Mouse (Mus musculus) kidney, embryonic 15.5 days (tissue): ENCODE data around the gene Ildr1. TPM values are rescaled to one million over a fixed set of nuclear protein-coding genes. Genes with fewer than 3 reads are reported as not detected.

Experiments
- ATAC-seq: fragments of 200-750 bp; cut with Nextera tagmentation; replicated peaks from 2 replicates; pipeline ENCODE4 v1.8.0; 2017; ENCODE audit warnings: moderate TSS enrichment; ENCODE audit not compliant: low FRiP score
- H3K27ac ChIP-seq: fragments of 300-500 bp; sonication (generic); 2 replicates; pipeline ENCODE4 v1.5.1; 2015; ENCODE audit warnings: mild to moderate bottlenecking, inconsistent platforms
- H3K27me3 ChIP-seq: fragments of 300-500 bp; sonication (generic); 2 replicates; pipeline ENCODE4 v1.6.1; 2015; ENCODE audit warnings: inconsistent platforms
- H3K36me3 ChIP-seq: fragments of 300-500 bp; sonication (generic); 2 replicates; pipeline ENCODE4 v1.6.1; 2015; ENCODE audit warnings: inconsistent platforms
- H3K4me1 ChIP-seq: fragments of 300-500 bp; sonication (generic); 2 replicates; pipeline ENCODE4 v1.6.1; 2015; ENCODE audit warnings: inconsistent platforms
- H3K4me2 ChIP-seq: fragments of 300-500 bp; sonication (generic); 2 replicates; pipeline ENCODE4 v1.6.1; 2015; ENCODE audit warnings: moderate library complexity, mild to moderate bottlenecking, inconsistent platforms
- H3K4me3 ChIP-seq: fragments of 300-500 bp; sonication (generic); replicated peaks from 2 replicates; pipeline ENCODE4 v1.5.1; 2015; ENCODE audit warnings: mild to moderate bottlenecking, inconsistent platforms
- H3K9ac ChIP-seq: fragments of 300-500 bp; sonication (generic); 2 replicates; pipeline ENCODE4 v1.6.1; 2015; ENCODE audit warnings: mild to moderate bottlenecking, inconsistent platforms
- H3K9me3 ChIP-seq: fragments of 300-500 bp; sonication (generic); replicated peaks from 2 replicates; pipeline ENCODE4 v1.6.1; 2016; ENCODE audit warnings: inconsistent platforms
- WGBS: fragments of 180-500 bp; shearing (Covaris S2); methylation state at CpG from one replicate; pipeline ENCODE4 v1.1.7; 2015; ENCODE audit warnings: mixed read lengths; 5-methylcytosine and 5-hydroxymethylcytosine counted together
- polyA plus RNA-seq: library from polyadenylated mRNA; unstranded; fragments of >200 nt; fragmentation: Nextera tagmentation; extraction: Ambion mirVana; gene quantifications from 2 replicates; pipeline ENCODE4 v1.2.1, GENCODE M21; 2015

Ildr1 gene
- 4.8 and 6.8 TPM in 2 replicates for polyA plus RNA-seq

GRCm38 (mm10) chr16:36693818-36694413 is at the start of gene Ildr1:
Gene Ildr1, plus strand, starts transcription at chr16:36693978.
- Histone ChIP-seq H3K36me3 (no peaks in the 10 kb centered on the region), H3K4me2 (peak within 1 kb of the TSS; percentile 86), H3K27me3 (peaks cover 24% of the 10 kb centered on the region), H3K9me3 (no peaks in the 10 kb centered on the region), H3K4me3 (peak within 1 kb of the TSS; percentile 55), H3K4me1 (peaks cover 11% of the 10 kb centered on the region; the same call in 1 of the 2 replicates), H3K9ac (peak within 1 kb of the TSS; percentile 53), H3K27ac (0 out of 2 replicates have a peak within 1 kb of the TSS, but pooled peaks have one; percentile 9)
- ATAC-seq: peak; percentile 83
- WGBS: 1% methylated on average over 40 of the region's 40 CpGs

DNA sequence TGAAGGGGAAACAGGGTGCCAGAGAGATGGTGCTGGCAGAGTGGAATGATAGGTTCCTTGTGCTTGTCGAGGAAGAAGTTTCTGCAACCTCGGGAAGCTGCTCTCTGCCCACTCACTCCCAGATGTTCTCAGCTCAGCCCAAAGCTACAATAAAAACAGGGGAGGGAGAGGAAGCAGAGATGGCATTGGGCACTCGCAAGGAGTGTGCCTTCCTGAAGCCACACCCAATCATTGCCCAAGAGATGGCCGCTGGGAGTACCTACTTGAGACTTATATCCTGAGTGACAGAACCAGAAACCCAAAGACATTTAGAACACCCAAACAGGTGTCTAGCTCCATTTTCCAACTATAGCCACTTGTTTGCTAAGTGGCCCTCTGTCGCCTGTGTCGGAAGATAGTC is 48.7 kb upstream of the Ildr1 start:
- H3K4me1 ChIP-seq: no peaks in the 10 kb centered on the region
- no peaks in the 10 kb centered on the region for H3K27me3 ChIP-seq
- 76% methylated on average over 6 of the region's 6 CpGs for WGBS
- ATAC-seq: no peak
- H3K9me3 ChIP-seq: no peaks in the 10 kb centered on the region
- H3K4me3 ChIP-seq: no peak overlapping the region
- no peak overlapping the region for H3K9ac ChIP-seq
- no peak overlapping the region for H3K4me2 ChIP-seq
- H3K36me3 ChIP-seq: no peaks in the 10 kb centered on the region
- no peak overlapping the region for H3K27ac ChIP-seq

- 48% methylated on average over 3 of the region's 3 CpGs for WGBS
- no peaks in the 10 kb centered on the region for H3K36me3 ChIP-seq
- no peak overlapping the region for H3K27ac ChIP-seq
- H3K9ac ChIP-seq: no peak overlapping the region
- no peaks in the 10 kb centered on the region for H3K9me3 ChIP-seq
- no peaks in the 10 kb centered on the region for H3K27me3 ChIP-seq
- no peak overlapping the region for H3K4me2 ChIP-seq
- ATAC-seq: no peak
- no peaks in the 10 kb centered on the region for H3K4me1 ChIP-seq
- no peak overlapping the region for H3K4me3 ChIP-seq
Measured at GRCm38 (mm10) chr16:36649304-36649703, 44.5 kb upstream of the Ildr1 start.

GRCm38 (mm10) chr16:36650511-36650910 is 43.3 kb upstream of the Ildr1 start:
- no peak for ATAC-seq
- no peak overlapping the region for H3K9ac ChIP-seq
- no peaks in the 10 kb centered on the region for H3K36me3 ChIP-seq
- no peaks in the 10 kb centered on the region for H3K4me1 ChIP-seq
- no peak overlapping the region for H3K27ac ChIP-seq
- no peak overlapping the region for H3K4me3 ChIP-seq
- H3K9me3 ChIP-seq: no peaks in the 10 kb centered on the region
- 85% methylated on average over 4 of the region's 4 CpGs for WGBS
- H3K4me2 ChIP-seq: no peak overlapping the region
- no peaks in the 10 kb centered on the region for H3K27me3 ChIP-seq

- H3K9ac ChIP-seq: no peak overlapping the region
- H3K4me1 ChIP-seq: no peaks in the 10 kb centered on the region
- no peak overlapping the region for H3K27ac ChIP-seq
- 80% methylated on average over 6 of the region's 6 CpGs for WGBS
- H3K4me2 ChIP-seq: no peak overlapping the region
- no peaks in the 10 kb centered on the region for H3K9me3 ChIP-seq
- no peak for ATAC-seq
- H3K27me3 ChIP-seq: no peaks in the 10 kb centered on the region
- no peak overlapping the region for H3K4me3 ChIP-seq
- no peaks in the 10 kb centered on the region for H3K36me3 ChIP-seq
Measured at GRCm38 (mm10) chr16:36651174-36651766, 42.5 kb upstream of the Ildr1 start.

DNA sequence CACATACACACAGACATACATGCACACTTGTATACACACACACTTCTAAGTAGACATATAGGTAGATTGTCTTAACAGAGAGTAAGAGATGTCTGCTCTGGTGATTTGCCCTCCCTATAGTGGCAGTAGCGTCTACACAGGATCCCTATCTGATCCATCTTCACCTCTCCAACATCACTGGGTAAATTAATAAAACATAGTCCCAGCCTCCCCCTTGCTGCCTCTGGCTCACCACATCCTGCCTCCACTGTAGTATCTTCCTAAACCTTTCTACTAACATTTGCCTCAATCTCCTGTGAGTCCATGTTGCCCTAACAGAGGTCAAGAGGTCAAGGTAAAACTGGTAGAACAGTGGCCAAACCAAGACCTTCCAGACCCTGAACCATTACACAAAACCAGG is 38.6 kb upstream of the Ildr1 start:
- Histone ChIP-seq H3K27me3 (no peaks in the 10 kb centered on the region), H3K9me3 (no peaks in the 10 kb centered on the region), H3K4me2 (no peak overlapping the region), H3K4me3 (no peak overlapping the region), H3K27ac (no peak overlapping the region), H3K9ac (no peak overlapping the region), H3K4me1 (no peaks in the 10 kb centered on the region), H3K36me3 (no peaks in the 10 kb centered on the region)
- no peak for ATAC-seq
- 89% methylated on average over 1 of the region's 1 CpGs for WGBS

GRCm38 (mm10) chr16:36655910-36656309 is 37.9 kb upstream of the Ildr1 start:
- no peak for ATAC-seq
- Histone ChIP-seq H3K27me3 (no peaks in the 10 kb centered on the region), H3K27ac (no peak overlapping the region), H3K4me2 (no peak overlapping the region), H3K9me3 (no peaks in the 10 kb centered on the region), H3K4me1 (no peaks in the 10 kb centered on the region), H3K9ac (no peak overlapping the region), H3K4me3 (no peak overlapping the region), H3K36me3 (no peaks in the 10 kb centered on the region)
- 80% methylated on average over 4 of the region's 4 CpGs for WGBS

GRCm38 (mm10) chr16:36661330-36661729 is 32.4 kb upstream of the Ildr1 start:
- Histone ChIP-seq H3K27me3 (no peaks in the 10 kb centered on the region), H3K36me3 (no peaks in the 10 kb centered on the region), H3K9ac (no peak overlapping the region), H3K4me2 (no peak overlapping the region), H3K27ac (no peak overlapping the region), H3K4me1 (no peaks in the 10 kb centered on the region), H3K4me3 (no peak overlapping the region), H3K9me3 (no peaks in the 10 kb centered on the region)
- ATAC-seq: no peak
- WGBS: 79% methylated on average over 10 of the region's 10 CpGs

GRCm38 (mm10) chr16:36663484-36663883 is 30.3 kb upstream of the Ildr1 start:
- no peak overlapping the region for H3K27ac ChIP-seq
- WGBS: 86% methylated on average over 5 of the region's 5 CpGs
- no peaks in the 10 kb centered on the region for H3K27me3 ChIP-seq
- no peak overlapping the region for H3K9ac ChIP-seq
- ATAC-seq: no peak
- no peak overlapping the region for H3K4me3 ChIP-seq
- H3K36me3 ChIP-seq: no peaks in the 10 kb centered on the region
- H3K4me1 ChIP-seq: no peaks in the 10 kb centered on the region
- no peaks in the 10 kb centered on the region for H3K9me3 ChIP-seq
- no peak overlapping the region for H3K4me2 ChIP-seq

- ATAC-seq: no peak
Measured at GRCm38 (mm10) chr16:36665782-36666181, 28.0 kb upstream of the Ildr1 start, which contains the start of gene Cd86. Gene Cd86, minus strand, starts transcription at chr16:36666081.

GRCm38 (mm10) chr16:36666448-36667017 is 27.2 kb upstream of the Ildr1 start:
- no peak for ATAC-seq
- WGBS: 88% methylated on average over 10 of the region's 10 CpGs
- Histone ChIP-seq H3K27ac (no peak overlapping the region), H3K27me3 (no peaks in the 10 kb centered on the region), H3K36me3 (no peaks in the 10 kb centered on the region), H3K4me1 (no peaks in the 10 kb centered on the region), H3K9ac (no peak overlapping the region), H3K4me2 (no peak overlapping the region), H3K9me3 (no peaks in the 10 kb centered on the region), H3K4me3 (no peak overlapping the region)

More at GRCm38 (mm10) chr16:36665782-36666181, 28.0 kb upstream of the Ildr1 start, which contains the start of gene Cd86:
- no peaks in the 10 kb centered on the region for H3K4me1 ChIP-seq
- no peak within 1 kb of the TSS for H3K4me2 ChIP-seq
- H3K27ac ChIP-seq: no peak within 1 kb of the TSS
- no peak within 1 kb of the TSS for H3K9ac ChIP-seq
- H3K4me3 ChIP-seq: no peak within 1 kb of the TSS
- H3K36me3 ChIP-seq: no peaks in the 10 kb centered on the region
- no peaks in the 10 kb centered on the region for H3K27me3 ChIP-seq
- 52% methylated on average over 13 of the region's 13 CpGs for WGBS
- no peaks in the 10 kb centered on the region for H3K9me3 ChIP-seq

DNA sequence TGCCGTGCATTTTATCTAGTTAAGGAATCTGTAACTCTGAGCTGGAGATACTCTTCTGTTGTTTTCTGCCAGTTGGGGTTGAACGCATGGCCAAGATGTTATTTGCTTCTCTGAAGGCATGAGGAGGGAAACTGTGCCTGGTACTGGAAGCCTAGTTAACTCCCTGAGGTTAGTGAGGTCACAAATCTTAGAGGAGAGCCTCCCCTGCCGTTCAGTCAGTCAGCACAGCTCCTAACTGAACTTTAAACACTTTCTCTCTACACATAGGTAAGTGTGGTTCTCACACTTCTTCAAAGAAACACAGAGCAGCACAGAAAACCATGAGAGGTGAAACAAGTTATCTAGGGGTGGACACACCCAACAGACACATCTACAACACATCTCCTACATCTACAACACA is 23.2 kb upstream of the Ildr1 start:
- no peaks in the 10 kb centered on the region for H3K9me3 ChIP-seq
- no peak overlapping the region for H3K9ac ChIP-seq
- H3K27ac ChIP-seq: no peak overlapping the region
- no peak for ATAC-seq
- H3K4me1 ChIP-seq: no peaks in the 10 kb centered on the region
- no peaks in the 10 kb centered on the region for H3K36me3 ChIP-seq
- H3K27me3 ChIP-seq: no peaks in the 10 kb centered on the region
- WGBS: 71% methylated on average over 3 of the region's 3 CpGs
- no peak overlapping the region for H3K4me2 ChIP-seq
- H3K4me3 ChIP-seq: no peak overlapping the region
